Mouse (Mus musculus) hindbrain, embryonic 12.5 days (tissue): ENCODE measurements around the gene Hoxa6. TPM values are rescaled to one million over a fixed set of nuclear protein-coding genes. Genes with fewer than 3 reads are reported as not detected.

Experiments
- ATAC-seq: fragments of 200-750 bp; cut with Nextera tagmentation; 2 replicates; pipeline ENCODE4 v1.8.0; 2017; ENCODE audit warnings: moderate TSS enrichment; ENCODE audit not compliant: low FRiP score
- H3K27ac ChIP-seq: fragments of 300-500 bp; sonication (generic); 2 replicates; pipeline ENCODE4 v1.5.1; 2016; ENCODE audit warnings: mild to moderate bottlenecking
- H3K27me3 ChIP-seq: fragments of 300-500 bp; sonication (generic); 2 replicates; pipeline ENCODE4 v1.6.1; 2016; ENCODE audit warnings: mild to moderate bottlenecking
- H3K36me3 ChIP-seq: fragments of 300-500 bp; sonication (generic); 2 replicates; pipeline ENCODE4 v1.6.1; 2016; ENCODE audit warnings: mild to moderate bottlenecking
- H3K4me1 ChIP-seq: fragments of 300-500 bp; sonication (generic); 2 replicates; pipeline ENCODE4 v1.6.1; 2016
- H3K4me2 ChIP-seq: fragments of 300-500 bp; sonication (generic); replicated peaks from 2 replicates; pipeline ENCODE4 v1.6.1; 2016; ENCODE audit warnings: mild to moderate bottlenecking
- H3K4me3 ChIP-seq: fragments of 300-500 bp; sonication (generic); 2 replicates; pipeline ENCODE4 v1.5.1; 2016; ENCODE audit warnings: mild to moderate bottlenecking
- H3K9ac ChIP-seq: fragments of 300-500 bp; sonication (generic); 2 replicates; pipeline ENCODE4 v1.6.1; 2016; ENCODE audit warnings: mild to moderate bottlenecking, moderate library complexity
- H3K9me3 ChIP-seq: fragments of 300-500 bp; sonication (generic); replicated peaks from 2 replicates; pipeline ENCODE4 v1.6.1; 2016; ENCODE audit warnings: mild to moderate bottlenecking
- WGBS: fragments of 180-500 bp; shearing (Covaris S2); methylation state at CpG from one replicate; pipeline ENCODE4 v1.1.7; 2016; 5-methylcytosine and 5-hydroxymethylcytosine counted together
- polyA plus RNA-seq: library from polyadenylated mRNA; unstranded; fragments of >200 nt; fragmentation: Nextera tagmentation; extraction: Ambion mirVana; gene quantifications from 2 replicates; pipeline ENCODE4 v1.2.1, GENCODE M21; 2016

Hoxa6 gene
- polyA plus RNA-seq, 1 experiment from 2014 or later, result 18.7 TPM

GRCm38 (mm10) chr6:52238155-52238545, 29.6 kb upstream of the Hoxa6 start:
- no peak for ATAC-seq
- whole genome bisulfite sequencing, result 4% methylated on average over 7 of the region's 7 CpGs
- no peaks in the 10 kb centered on the region; the same call in 1 of the 2 replicates for H3K4me1 ChIP-seq
- H3K9me3 ChIP-seq, result no peaks in the 10 kb centered on the region
- H3K4me2 ChIP-seq, result no peak overlapping the region
- peaks cover 97% of the 10 kb centered on the region for H3K27me3 ChIP-seq
- H3K27ac ChIP-seq, result no peak overlapping the region
- H3K36me3 ChIP-seq, result no peaks in the 10 kb centered on the region
- H3K4me3 ChIP-seq, result no peak overlapping the region
- H3K9ac ChIP-seq, result no peak overlapping the region

- no peak overlapping the region for H3K9ac ChIP-seq
- no peaks in the 10 kb centered on the region for H3K36me3 ChIP-seq
- H3K27ac ChIP-seq, result no peak overlapping the region
- 9% methylated on average over 10 of the region's 10 CpGs for WGBS
- no peak for ATAC-seq
- H3K27me3 ChIP-seq, result peaks cover 97% of the 10 kb centered on the region
- H3K4me3 ChIP-seq, result no peak overlapping the region
- no peaks in the 10 kb centered on the region; the same call in 1 of the 2 replicates for H3K4me1 ChIP-seq
- no peak overlapping the region for H3K4me2 ChIP-seq
- no peaks in the 10 kb centered on the region for H3K9me3 ChIP-seq
These were observed 29.0 kb upstream of the Hoxa6 start for GRCm38 (mm10) chr6:52237346-52238154.

- no peaks in the 10 kb centered on the region for H3K9me3 ChIP-seq
- no peak overlapping the region for H3K27ac ChIP-seq
- H3K4me2 ChIP-seq, result no peak overlapping the region
- no peak overlapping the region for H3K9ac ChIP-seq
- 9% methylated on average over 3 of the region's 3 CpGs for WGBS
- no peaks in the 10 kb centered on the region; the same call in 1 of the 2 replicates for H3K4me1 ChIP-seq
- H3K36me3 ChIP-seq, result no peaks in the 10 kb centered on the region
- no peak overlapping the region for H3K4me3 ChIP-seq
- peaks cover 97% of the 10 kb centered on the region for H3K27me3 ChIP-seq
- ATAC-seq, result no peak
These were observed 28.3 kb upstream of the Hoxa6 start for GRCm38 (mm10) chr6:52236806-52237205.

GRCm38 (mm10) chr6:52235866-52236265, 27.3 kb upstream of the Hoxa6 start:
- 20% methylated on average over 6 of the region's 6 CpGs for WGBS
- Histone ChIP-seq H3K27me3 (peaks cover 94% of the 10 kb centered on the region), H3K4me1 (no peaks in the 10 kb centered on the region; the same call in 1 of the 2 replicates), H3K4me3 (no peak overlapping the region), H3K27ac (no peak overlapping the region), H3K4me2 (no peak overlapping the region), H3K9me3 (no peaks in the 10 kb centered on the region), H3K36me3 (no peaks in the 10 kb centered on the region), H3K9ac (no peak overlapping the region)
- no peak for ATAC-seq

- 23% methylated on average over 9 of the region's 9 CpGs for WGBS
- H3K36me3 ChIP-seq, result no peaks in the 10 kb centered on the region
- H3K9ac ChIP-seq, result no peak overlapping the region
- no peak for ATAC-seq
- peaks cover 94% of the 10 kb centered on the region for H3K27me3 ChIP-seq
- H3K4me1 ChIP-seq, result no peaks in the 10 kb centered on the region; the same call in 1 of the 2 replicates
- H3K4me2 ChIP-seq, result no peak overlapping the region
- H3K4me3 ChIP-seq, result no peak overlapping the region
- H3K9me3 ChIP-seq, result no peaks in the 10 kb centered on the region
- H3K27ac ChIP-seq, result no peak overlapping the region
These were observed 26.7 kb upstream of the Hoxa6 start for GRCm38 (mm10) chr6:52235267-52235666.

- Histone ChIP-seq H3K27me3 (peaks cover 94% of the 10 kb centered on the region), H3K4me1 (no peaks in the 10 kb centered on the region), H3K36me3 (no peaks in the 10 kb centered on the region), H3K4me3 (0 out of 2 replicates have a peak overlapping the region, but pooled peaks have one; percentile 6), H3K9me3 (no peaks in the 10 kb centered on the region), H3K27ac (no peak overlapping the region), H3K4me2 (no peak overlapping the region), H3K9ac (no peak overlapping the region)
- 1% methylated on average over 50 of the region's 68 CpGs for WGBS
- ATAC-seq, result no peak
These were observed 26.1 kb upstream of the Hoxa6 start for GRCm38 (mm10) chr6:52234428-52235140.

- Histone ChIP-seq H3K27ac (no peak overlapping the region), H3K4me1 (no peaks in the 10 kb centered on the region), H3K36me3 (no peaks in the 10 kb centered on the region), H3K27me3 (peaks cover 94% of the 10 kb centered on the region), H3K4me2 (no peak overlapping the region), H3K9ac (no peak overlapping the region), H3K4me3 (no peak overlapping the region), H3K9me3 (no peaks in the 10 kb centered on the region)
- no peak for ATAC-seq
- WGBS, result 1% methylated on average over 70 of the region's 70 CpGs
These were observed 25.3 kb upstream of the Hoxa6 start for GRCm38 (mm10) chr6:52233546-52234427.

- ATAC-seq, result no peak
- no peak overlapping the region for H3K9ac ChIP-seq
- H3K36me3 ChIP-seq, result no peaks in the 10 kb centered on the region
- H3K4me3 ChIP-seq, result no peak overlapping the region
- no peak overlapping the region for H3K4me2 ChIP-seq
- WGBS, result 2% methylated on average over 23 of the region's 23 CpGs
- no peak overlapping the region for H3K27ac ChIP-seq
- peaks cover 94% of the 10 kb centered on the region for H3K27me3 ChIP-seq
- no peaks in the 10 kb centered on the region for H3K4me1 ChIP-seq
- H3K9me3 ChIP-seq, result no peaks in the 10 kb centered on the region
These were observed 24.5 kb upstream of the Hoxa6 start for GRCm38 (mm10) chr6:52232984-52233545.

GRCm38 (mm10) chr6:52232568-52232965, 24.0 kb upstream of the Hoxa6 start:
- Histone ChIP-seq H3K9ac (no peak overlapping the region), H3K27ac (no peak overlapping the region), H3K9me3 (no peaks in the 10 kb centered on the region), H3K4me3 (no peak overlapping the region), H3K4me2 (no peak overlapping the region), H3K27me3 (peaks cover 94% of the 10 kb centered on the region), H3K36me3 (no peaks in the 10 kb centered on the region), H3K4me1 (no peaks in the 10 kb centered on the region)
- WGBS, result under 1% methylated on average over 18 of the region's 18 CpGs
- ATAC-seq, result no peak

- Histone ChIP-seq H3K9me3 (no peaks in the 10 kb centered on the region), H3K27ac (no peak overlapping the region), H3K4me1 (no peaks in the 10 kb centered on the region), H3K9ac (no peak overlapping the region), H3K4me3 (no peak overlapping the region), H3K27me3 (peaks cover 94% of the 10 kb centered on the region), H3K36me3 (no peaks in the 10 kb centered on the region), H3K4me2 (no peak overlapping the region)
- WGBS, result 1% methylated on average over 18 of the region's 18 CpGs
- no peak for ATAC-seq
These were observed 23.5 kb upstream of the Hoxa6 start for GRCm38 (mm10) chr6:52231885-52232567.

GRCm38 (mm10) chr6:52230516-52231165, 22.1 kb upstream of the Hoxa6 start, which contains the start of gene Hoxa9:
Gene Hoxa9 (minus strand): TSS chr6:52231089.
- no peaks in the 10 kb centered on the region for H3K9me3 ChIP-seq
- H3K27ac ChIP-seq, result no peak within 1 kb of the TSS
- no peak for ATAC-seq
- H3K27me3 ChIP-seq, result peaks cover 94% of the 10 kb centered on the region
- 4% methylated on average over 19 of the region's 36 CpGs for WGBS
- no peaks in the 10 kb centered on the region for H3K36me3 ChIP-seq
- no peak within 1 kb of the TSS for H3K9ac ChIP-seq
- H3K4me2 ChIP-seq, result no peak within 1 kb of the TSS
- H3K4me3 ChIP-seq, result no peak within 1 kb of the TSS
- H3K4me1 ChIP-seq, result 0 out of 2 replicates have a peak, but pooled peaks cover 3% of the 10 kb centered on the region
